Mouse (Mus musculus) liver, embryonic 14.5 days (tissue): ENCODE measurements around the gene Gm10715. TPM values are rescaled to one million over a fixed set of nuclear protein-coding genes. Genes with fewer than 3 reads are reported as not detected.
A peak's percentile ranks its signal among the peaks of the same experiment; 100 is the strongest.
"Not testable (repeated sequence)": the region's sequence is repeated elsewhere in the genome, so short reads cannot be mapped to it uniquely, and the experiment has no call there.

Experiments used
- ATAC-seq: fragments of 200-750 bp; cut with Nextera tagmentation; 2 replicates; pipeline ENCODE4 v1.8.0; 2017; ENCODE audit warnings: moderate number of reproducible peaks, mild to moderate bottlenecking, moderate library complexity; ENCODE audit not compliant: insufficient read depth
- DNase-seq, 3 experiments: peaks; one replicate each; pipeline ENCODE4 v3.0.0-alpha.2; 2012 to 2013; ENCODE audit warnings: low read depth in 3 of 3, low spot score in 3 of 3
- H3K27ac ChIP-seq: fragments of 300-500 bp; sonication (generic); 2 replicates; pipeline ENCODE4 v1.5.1; 2014; ENCODE audit warnings: moderate library complexity, mild to moderate bottlenecking, control low read depth, inconsistent platforms
- H3K27me3 ChIP-seq: fragments of 300-500 bp; sonication (generic); 2 replicates; pipeline ENCODE4 v1.6.1; 2014; ENCODE audit warnings: mild to moderate bottlenecking, low read length, moderate library complexity; ENCODE audit not compliant: control insufficient read depth, insufficient read depth
- H3K36me3 ChIP-seq: fragments of 300-500 bp; sonication (generic); replicated peaks from 2 replicates; pipeline ENCODE4 v1.6.1; 2014; ENCODE audit warnings: low read depth; ENCODE audit not compliant: control insufficient read depth, insufficient read depth
- H3K4me1 ChIP-seq, 2 experiments: fragments of 200-500 bp in 1 of 2; fragments of 300-500 bp in 1 of 2; sonication (generic) in 1 of 2; replicated peaks; 2 replicates each; pipeline ENCODE4 v1.6.1; 2012 to 2014; ENCODE audit warnings: antibody characterized with exemption in 1 of 2, inconsistent platforms in 1 of 2, low read length in 1 of 2; ENCODE audit not compliant: control insufficient read depth in 2 of 2, insufficient read depth in 2 of 2
- H3K4me2 ChIP-seq: fragments of 300-500 bp; sonication (generic); 2 replicates; pipeline ENCODE4 v1.6.1; 2014; ENCODE audit warnings: low read depth, mild to moderate bottlenecking, control low read depth, moderate library complexity
- H3K4me3 ChIP-seq, 2 experiments: fragments of 200-500 bp in 1 of 2; fragments of 300-500 bp in 1 of 2; sonication (generic) in 1 of 2; 2 replicates each; pipeline ENCODE4 v1.5.1; 2012 to 2014; ENCODE audit warnings: low read depth in 2 of 2, low read length in 2 of 2, mild to moderate bottlenecking in 2 of 2, control low read depth in 1 of 2, inconsistent platforms in 1 of 2, moderate library complexity in 1 of 2; ENCODE audit not compliant: insufficient read depth in 1 of 2
- H3K9ac ChIP-seq: fragments of 300-500 bp; sonication (generic); replicated peaks from 2 replicates; pipeline ENCODE4 v1.6.1; 2014; ENCODE audit warnings: mild to moderate bottlenecking, control low read depth, moderate library complexity
- H3K9me3 ChIP-seq: fragments of 300-500 bp; sonication (generic); 2 replicates; pipeline ENCODE4 v1.6.1; 2016; ENCODE audit warnings: low read length, mixed read lengths; ENCODE audit not compliant: control insufficient read depth
- WGBS: fragments of 180-500 bp; shearing (Covaris S2); extraction: QIAGEN DNeasy Blood & Tissue Kit; methylation state at CpG from one replicate; pipeline ENCODE4 v1.1.7; 2014; ENCODE audit not compliant: insufficient replicate concordance; 5-methylcytosine and 5-hydroxymethylcytosine counted together
- microRNA-seq: library from miRNA; unstranded; fragments of <30 nt; microRNA quantifications from one replicate; pipeline ENCODE4, GENCODE M21; 2016
- polyA plus RNA-seq, 2 experiments: library from polyadenylated mRNA; depleted of rRNA in 1 of 2; stranded (reverse) in 1 of 2; unstranded in 1 of 2; fragments of >200 nt; fragmentation: Nextera tagmentation in 1 of 2; extraction: Ambion mirVana in 1 of 2; gene quantifications; 2 replicates each; pipeline versions ENCODE4 v1.2.1 to v1.2.3; 2012 to 2014

Gm10715 gene
- polyA plus RNA-seq, 2 experiments: not detected

DNA sequence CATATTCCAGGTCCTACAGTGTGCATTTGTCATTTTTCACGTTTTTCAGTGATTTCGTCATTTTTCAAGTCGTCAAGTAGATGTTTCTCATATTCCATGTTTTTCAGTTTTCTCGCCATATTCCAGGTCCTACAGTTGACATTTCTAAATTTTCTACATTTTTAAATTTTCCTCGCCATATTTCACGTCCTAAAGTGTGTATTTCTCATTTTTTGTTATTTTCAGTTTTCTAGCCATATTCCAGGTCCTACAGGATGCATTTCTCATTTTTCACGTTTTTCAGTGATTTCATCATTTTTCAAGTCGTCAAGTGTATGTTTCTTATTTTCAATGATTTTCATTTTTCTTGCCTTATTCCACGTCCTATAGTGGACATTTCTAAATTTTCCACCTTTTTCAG is 9.9 kb upstream of the Gm10715 start:
- not testable (repeated sequence) for H3K27ac ChIP-seq, H3K4me2 ChIP-seq, H3K36me3 ChIP-seq, H3K4me3 ChIP-seq, H3K9ac ChIP-seq, DNase-seq, H3K27me3 ChIP-seq, ATAC-seq, H3K4me1 ChIP-seq, H3K9me3 ChIP-seq
- 55% methylated on average over 9 of the region's 9 CpGs for WGBS

DNA sequence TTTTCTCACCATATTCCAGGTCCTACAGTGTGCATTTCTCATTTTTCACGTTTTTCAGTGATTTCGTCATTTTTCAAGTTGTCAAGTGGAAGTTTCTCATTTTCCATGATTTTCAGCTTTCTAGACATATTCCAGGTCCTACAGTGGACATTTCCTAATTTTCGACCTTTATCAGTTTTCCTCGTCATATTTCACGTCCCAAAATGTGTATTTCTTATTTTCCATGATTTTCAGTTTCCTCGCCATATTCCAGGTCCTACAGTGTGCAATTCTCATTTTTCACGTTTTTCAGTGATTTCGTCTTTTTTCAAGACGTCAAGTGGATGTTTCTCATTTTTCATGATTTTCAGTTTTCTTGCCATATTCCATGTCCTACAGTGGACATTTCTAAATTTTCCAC is 9.5 kb upstream of the Gm10715 start:
- not testable (repeated sequence) for H3K27me3 ChIP-seq, H3K9ac ChIP-seq, H3K4me1 ChIP-seq, H3K4me2 ChIP-seq, H3K9me3 ChIP-seq, H3K4me3 ChIP-seq, ATAC-seq, H3K36me3 ChIP-seq, H3K27ac ChIP-seq
- 59% methylated on average over 9 of the region's 9 CpGs for WGBS
- DNase-seq: peak in 2 of 3 experiments; percentile 52 to 66

DNA sequence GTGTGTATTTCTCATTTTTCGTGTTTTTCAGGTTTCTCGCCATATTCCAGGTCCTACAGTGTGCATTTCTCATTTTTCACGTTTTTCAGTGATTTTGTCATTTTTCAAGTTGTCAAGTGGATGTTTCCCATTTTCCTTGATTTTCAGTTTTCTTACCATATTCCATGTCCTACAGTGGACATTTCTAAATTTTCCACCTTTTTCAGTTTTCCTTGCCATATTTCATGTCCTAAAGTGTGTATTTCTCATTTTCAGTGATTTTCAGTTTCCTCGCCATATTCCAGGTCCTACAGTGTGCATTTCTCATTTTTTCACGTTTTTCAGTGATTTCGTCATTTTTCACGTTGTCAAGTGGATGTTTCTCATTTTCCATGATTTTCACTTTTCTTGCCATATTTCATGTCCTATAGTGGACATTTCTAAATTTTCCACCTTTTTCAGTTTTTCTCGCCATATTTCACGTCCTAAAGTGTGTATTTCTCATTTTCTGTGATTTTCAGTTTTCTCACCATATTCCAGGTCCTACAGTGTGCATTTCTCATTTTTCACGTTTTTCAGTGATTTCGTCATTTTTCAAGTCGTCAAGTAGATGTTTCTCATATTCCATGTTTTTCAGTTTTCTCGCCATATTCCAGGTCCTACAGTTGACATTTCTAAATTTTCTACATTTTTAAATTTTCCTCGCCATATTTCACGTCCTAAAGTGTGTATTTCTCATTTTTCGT is 7.2 kb upstream of the Gm10715 start:
- not testable (repeated sequence) for H3K36me3 ChIP-seq, H3K27me3 ChIP-seq, H3K4me3 ChIP-seq, H3K4me1 ChIP-seq, ATAC-seq, H3K27ac ChIP-seq, H3K9ac ChIP-seq, H3K4me2 ChIP-seq, DNase-seq, H3K9me3 ChIP-seq
- WGBS: 51% methylated on average over 12 of the region's 16 CpGs

DNA sequence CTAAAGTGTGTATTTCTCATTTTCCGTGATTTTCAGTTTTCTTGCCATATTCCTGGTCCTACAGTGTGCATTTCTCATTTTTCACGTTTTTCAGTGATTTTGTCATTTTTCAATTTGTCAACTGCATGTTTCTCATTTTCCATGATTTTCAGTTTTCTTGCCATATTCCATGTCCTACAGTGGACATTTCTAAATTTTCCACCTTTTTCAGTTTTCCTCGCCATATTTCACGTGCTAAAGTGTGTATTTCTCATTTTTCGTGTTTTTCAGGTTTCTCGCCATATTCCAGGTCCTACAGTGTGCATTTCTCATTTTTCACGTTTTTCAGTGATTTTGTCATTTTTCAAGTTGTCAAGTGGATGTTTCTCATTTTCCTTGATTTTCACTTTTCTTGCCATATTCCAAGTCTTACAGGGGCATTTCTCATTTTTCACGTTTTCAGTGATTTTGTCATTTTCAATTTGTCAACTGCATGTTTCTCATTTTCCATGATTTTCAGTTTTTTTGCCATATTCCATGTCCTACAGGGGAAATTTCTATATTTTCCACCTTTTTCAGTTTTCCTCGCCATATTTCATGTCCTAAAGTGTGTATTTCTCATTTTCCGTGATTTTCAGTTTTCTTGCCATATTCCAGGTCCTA is 5.9 kb upstream of the Gm10715 start:
- not testable (repeated sequence) for H3K27me3 ChIP-seq, ATAC-seq, H3K9ac ChIP-seq, H3K4me2 ChIP-seq, H3K27ac ChIP-seq, H3K4me1 ChIP-seq, H3K36me3 ChIP-seq, H3K9me3 ChIP-seq, H3K4me3 ChIP-seq
- WGBS: 65% methylated on average over 2 of the region's 10 CpGs
- peak in 2 of 3 experiments; percentile 96 to 99 for DNase-seq

DNA sequence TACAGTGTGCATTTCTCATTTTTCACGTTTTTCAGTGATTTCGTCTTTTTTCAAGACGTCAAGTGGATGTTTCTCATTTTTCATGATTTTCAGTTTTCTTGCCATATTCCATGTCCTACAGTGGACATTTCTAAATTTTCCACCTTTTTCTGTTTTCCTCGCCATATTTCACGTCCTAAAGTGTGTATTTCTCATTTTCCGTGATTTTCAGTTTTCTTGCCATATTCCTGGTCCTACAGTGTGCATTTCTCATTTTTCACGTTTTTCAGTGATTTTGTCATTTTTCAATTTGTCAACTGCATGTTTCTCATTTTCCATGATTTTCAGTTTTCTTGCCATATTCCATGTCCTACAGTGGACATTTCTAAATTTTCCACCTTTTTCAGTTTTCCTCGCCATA is 2.4 kb upstream of the Gm10715 start, which contains the start of gene Gm17535:
Gm17535 (plus strand) TSS at position 301 of the 400 bp plus-strand sequence.
- H3K4me2 ChIP-seq, ATAC-seq, DNase-seq, H3K27me3 ChIP-seq, H3K27ac ChIP-seq, H3K4me3 ChIP-seq, H3K36me3 ChIP-seq, H3K4me1 ChIP-seq, H3K9me3 ChIP-seq, H3K9ac ChIP-seq: not testable (repeated sequence)
- WGBS: no CpG with 5 or more reads among the region's 8 CpGs

- not testable (repeated sequence) for H3K4me2 ChIP-seq, H3K27ac ChIP-seq, H3K36me3 ChIP-seq, H3K4me3 ChIP-seq, H3K9me3 ChIP-seq, H3K27me3 ChIP-seq, ATAC-seq, H3K4me1 ChIP-seq, H3K9ac ChIP-seq
- peak in 2 of 3 experiments; percentile 14 to 20 for DNase-seq
- 42% methylated on average over 4 of the region's 4 CpGs for WGBS
Measured at GRCm38 (mm10) chr9:3038161-3038560, 1.5 kb downstream of the Gm10715 start.

Small RNA genes within 50 kb of the gene (microRNA-seq; reads per million reads assigned to microRNA genes)
- not detected for gene Mir101c

Other genes starting within 250 kb of the Gm10715 start
- not detected in 2 replicates for gene Gm10722, start 36.0 kb upstream of the Gm10715 start, polyA plus RNA-seq (2012; rRNA removed)
- gene Gm10722, start 36.0 kb upstream of the Gm10715 start, polyA plus RNA-seq (2014; fragmentation: Nextera tagmentation; extraction: Ambion mirVana): not detected in 2 replicates
- not detected in 2 replicates for gene Gm11168, start 33.5 kb upstream of the Gm10715 start, polyA plus RNA-seq (2012; rRNA removed)
- gene Gm11168, start 33.5 kb upstream of the Gm10715 start, polyA plus RNA-seq (2014; fragmentation: Nextera tagmentation; extraction: Ambion mirVana): not detected in 2 replicates
- not detected in 2 replicates for gene Gm10721, start 23.7 kb upstream of the Gm10715 start, polyA plus RNA-seq (2012; rRNA removed)
- not detected in 2 replicates for gene Gm10721, start 23.7 kb upstream of the Gm10715 start, polyA plus RNA-seq (2014; fragmentation: Nextera tagmentation; extraction: Ambion mirVana)
- gene Gm10720, start 21.2 kb upstream of the Gm10715 start, polyA plus RNA-seq (2012; rRNA removed): not detected in 2 replicates
- not detected in 2 replicates for gene Gm10720, start 21.2 kb upstream of the Gm10715 start, polyA plus RNA-seq (2014; fragmentation: Nextera tagmentation; extraction: Ambion mirVana)
- gene Gm10719, start 19.5 kb upstream of the Gm10715 start, polyA plus RNA-seq (2012; rRNA removed): not detected in 2 replicates
- not detected in 2 replicates for gene Gm10719, start 19.5 kb upstream of the Gm10715 start, polyA plus RNA-seq (2014; fragmentation: Nextera tagmentation; extraction: Ambion mirVana)
- not detected in 2 replicates for gene Gm10718, start 13.3 kb upstream of the Gm10715 start, polyA plus RNA-seq (2012; rRNA removed)
- gene Gm10718, start 13.3 kb upstream of the Gm10715 start, polyA plus RNA-seq (2014; fragmentation: Nextera tagmentation; extraction: Ambion mirVana): not detected in 2 replicates
- not detected in 2 replicates for gene Gm10717, start 11.5 kb upstream of the Gm10715 start, polyA plus RNA-seq (2012; rRNA removed)
- not detected in 2 replicates for gene Gm10717, start 11.5 kb upstream of the Gm10715 start, polyA plus RNA-seq (2014; fragmentation: Nextera tagmentation; extraction: Ambion mirVana)
- gene Gm17535, start 2.3 kb upstream of the Gm10715 start, polyA plus RNA-seq (2012; rRNA removed): not detected in 2 replicates
- not detected in 2 replicates for gene Gm17535, start 2.3 kb upstream of the Gm10715 start, polyA plus RNA-seq (2014; fragmentation: Nextera tagmentation; extraction: Ambion mirVana)